Mouse (Mus musculus) brain, embryonic 14.5 days (tissue): ENCODE measurements around the gene Olfr145.

Experiments used
- CTCF ChIP-seq: fragments of 200-500 bp; IDR thresholded peaks from 2 replicates; pipeline ENCODE4 v1.5.1; 2012; ENCODE audit warnings: inconsistent platforms, mild to moderate bottlenecking, moderate library complexity, borderline replicate concordance; ENCODE audit not compliant: insufficient read depth, insufficient read length; ENCODE audit errors: extremely low read depth
- POLR2A ChIP-seq: fragments of 200-500 bp; IDR thresholded peaks from 2 replicates; pipeline ENCODE4 v1.6.1; 2012; ENCODE audit warnings: mild to moderate bottlenecking, inconsistent platforms, borderline replicate concordance; ENCODE audit not compliant: poor library complexity, insufficient read depth, insufficient read length, severe bottlenecking; ENCODE audit errors: extremely low read depth

GRCm38 (mm10) chr9:37934146-37934545 lies 37.6 kb downstream of the Olfr145 start:
- TF ChIP-seq CTCF (no peak), POLR2A (no peak)
